Mouse (Mus musculus): ENCODE results near the gene Fbxo21.

- TF ChIP-seq CTCF (IDR thresholded peaks at IDR 0.05; ENCODE audit: control insufficient read depth, insufficient read depth, low read length) (no peak), POLR2A (IDR thresholded peaks at IDR 0.05; ENCODE audit: borderline replicate concordance, control insufficient read depth, low read depth, low read length) (no peak)
These were observed 67.2 kb downstream of the Fbxo21 start for GRCm38 (mm10) chr5:118043761-118044160.
